11 mouse cellular contexts compared by ENCODE assay signal in the genomic region with DNA sequence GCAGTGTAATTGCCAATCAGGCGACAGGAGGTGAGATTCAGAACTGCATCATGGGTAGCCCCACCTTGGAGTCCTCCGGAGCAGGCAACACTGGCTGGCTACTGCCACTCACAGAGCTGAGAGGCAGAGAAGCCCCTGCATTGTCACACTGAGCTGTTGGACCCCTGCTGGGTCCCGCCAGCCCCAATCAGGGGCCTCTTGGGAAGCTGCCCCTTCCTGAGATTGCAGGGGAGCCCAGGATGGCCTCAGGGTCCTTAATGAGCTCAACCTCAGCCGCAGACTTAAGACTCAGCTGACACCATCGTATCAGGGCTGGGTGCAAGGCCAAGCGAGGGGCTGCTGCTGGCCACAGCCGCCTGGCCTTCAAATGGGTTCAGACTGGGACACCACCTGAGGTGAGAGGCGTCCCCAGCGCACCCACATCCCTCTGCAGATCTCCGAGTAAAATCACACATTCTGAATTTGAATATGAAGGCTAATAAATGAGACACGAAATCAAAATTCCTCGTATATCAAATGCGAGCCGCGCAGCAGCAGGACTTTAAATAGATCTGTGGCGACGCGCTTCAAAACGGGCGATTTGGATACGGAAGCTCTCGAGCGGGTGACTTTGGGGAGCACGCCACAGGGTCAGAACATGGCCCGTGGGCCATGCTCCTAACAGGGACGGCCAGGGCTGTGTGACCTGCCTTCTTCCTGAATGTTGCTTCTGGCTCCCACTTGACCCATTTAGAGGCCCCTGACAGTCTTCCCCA. TPM values are rescaled to one million over a fixed set of nuclear protein-coding genes. Genes with fewer than 3 reads are reported as not detected.
A peak's percentile ranks its signal among the peaks of the same experiment; 100 is the strongest.
DNase-seq lines count a peak whose midpoint lies in the region; ATAC-seq and TF ChIP-seq lines count a peak whose summit lies in the region.
"Had no signal": no experiment of that assay in that cellular context is flagged by ENCODE, and none has a peak within 500 bp of the region (broad histone marks: within the 10 kb centered on the region; RNA-seq: fewer than 3 reads in every experiment).

No protein-coding gene starts in this region.

- H3K36me3 ChIP-seq in heart, embryonic 15.5 days: no peaks in the 10 kb centered on the region
- no peaks in the 10 kb centered on the region for H3K36me3 ChIP-seq in embryonic facial prominence, embryonic 14.5 days (ENCODE audit: control insufficient read depth, insufficient read depth, low read length)
- H3K36me3 ChIP-seq in hindbrain, postnatal 0 days (ENCODE audit: insufficient read depth, low read length): no peaks in the 10 kb centered on the region
- no peaks in the 10 kb centered on the region for H3K36me3 ChIP-seq in neural tube, embryonic 12.5 days

- H3K4me3 ChIP-seq in heart, embryonic 15.5 days: 0 out of 2 replicates have a peak overlapping the region, but pooled peaks have one; percentile 18
- 0 out of 2 replicates have a peak overlapping the region, but pooled peaks have one; percentile 3 for H3K4me3 ChIP-seq in embryonic facial prominence, embryonic 14.5 days (ENCODE audit: low read depth, low read length)
- H3K4me3 ChIP-seq in hindbrain, postnatal 0 days (ENCODE audit: low read length): peak overlapping the region; percentile 16
- H3K4me3 ChIP-seq in neural tube, embryonic 12.5 days: no peak overlapping the region; the same call in 1 of the 2 replicates
- H3K4me3 ChIP-seq: erythroblast, embryonic 14.5 days had no signal

- H3K27me3 ChIP-seq in heart, embryonic 15.5 days: peaks cover 48% of the 10 kb centered on the region
- H3K27me3 ChIP-seq in embryonic facial prominence, embryonic 14.5 days (replicated peaks; ENCODE audit: control insufficient read depth, insufficient read depth, low read length): peaks cover 46% of the 10 kb centered on the region
- peaks cover 18% of the 10 kb centered on the region; the same call in 1 of the 2 replicates for H3K27me3 ChIP-seq in hindbrain, postnatal 0 days (ENCODE audit: insufficient read depth, low read length)
- peaks cover 32% of the 10 kb centered on the region for H3K27me3 ChIP-seq in neural tube, embryonic 12.5 days (replicated peaks)

- H3K27ac ChIP-seq in heart, embryonic 15.5 days: no peak overlapping the region
- H3K27ac ChIP-seq in embryonic facial prominence, embryonic 14.5 days (replicated peaks; ENCODE audit: low read depth, low read length): no peak overlapping the region
- H3K27ac ChIP-seq in hindbrain, postnatal 0 days: no peak overlapping the region
- no peak overlapping the region for H3K27ac ChIP-seq in neural tube, embryonic 12.5 days

- DNase-seq in heart, postnatal 14 days: no peak
- no peak for DNase-seq in embryonic facial prominence, embryonic 14.5 days (ENCODE audit: low spot score)
- peak; percentile 22 for DNase-seq in hindbrain, postnatal 0 days (ENCODE audit: low spot score)
- no peak for DNase-seq in adrenal gland, postnatal 36 days
- no peak for DNase-seq in layer of hippocampus, adult 9-11 months

- peak overlapping the region; percentile 45 for H3K4me2 ChIP-seq in heart, embryonic 15.5 days
- no peak overlapping the region; the same call in 1 of the 2 replicates for H3K4me2 ChIP-seq in embryonic facial prominence, embryonic 14.5 days (ENCODE audit: low read depth, low read length)
- H3K4me2 ChIP-seq in hindbrain, postnatal 0 days (ENCODE audit: low read depth, low read length): peak overlapping the region; percentile 42
- H3K4me2 ChIP-seq in neural tube, embryonic 12.5 days (replicated peaks): peak overlapping the region; percentile 47

- H3K4me1 ChIP-seq in heart, embryonic 15.5 days (replicated peaks): peaks cover 6% of the 10 kb centered on the region; the same call in 1 of the 2 replicates
- no peaks in the 10 kb centered on the region for H3K4me1 ChIP-seq in embryonic facial prominence, embryonic 14.5 days (ENCODE audit: control insufficient read depth, insufficient read depth, low read length)
- no peaks in the 10 kb centered on the region for H3K4me1 ChIP-seq in hindbrain, postnatal 0 days (ENCODE audit: insufficient read depth, low read length)
- peaks cover 9% of the 10 kb centered on the region for H3K4me1 ChIP-seq in neural tube, embryonic 12.5 days

- H3K9ac ChIP-seq in heart, embryonic 15.5 days: no peak overlapping the region
- H3K9ac ChIP-seq in embryonic facial prominence, embryonic 14.5 days (ENCODE audit: low read depth, low read length): no peak overlapping the region
- no peak overlapping the region; the same call in 1 of the 2 replicates for H3K9ac ChIP-seq in hindbrain, postnatal 0 days (replicated peaks; ENCODE audit: low read length)
- H3K9ac ChIP-seq in neural tube, embryonic 12.5 days: no peak overlapping the region

- 2% methylated on average over 26 of the region's 26 CpGs for WGBS in heart, embryonic 15.5 days
- WGBS in embryonic facial prominence, embryonic 14.5 days: under 1% methylated on average over 25 of the region's 26 CpGs
- 8% methylated on average over 26 of the region's 26 CpGs for WGBS in hindbrain, postnatal 0 days
- 3% methylated on average over 26 of the region's 26 CpGs for WGBS in neural tube, embryonic 12.5 days

- no peak for TF ChIP-seq CTCF in hindbrain, postnatal 0 days (IDR thresholded peaks at IDR 0.05; ENCODE audit: low read depth)

- H3K9me3 ChIP-seq in heart, embryonic 15.5 days (replicated peaks): no peaks in the 10 kb centered on the region
- H3K9me3 ChIP-seq in embryonic facial prominence, embryonic 14.5 days (ENCODE audit: control insufficient read depth, low read length): no peaks in the 10 kb centered on the region
- H3K9me3 ChIP-seq in hindbrain, postnatal 0 days (ENCODE audit: low read length): no peaks in the 10 kb centered on the region
- H3K9me3 ChIP-seq in neural tube, embryonic 12.5 days: no peaks in the 10 kb centered on the region

- intact Hi-C loops in heart, postnatal 14 days (cut with DNase I): no loop called here

- ATAC-seq in heart, embryonic 15.5 days (replicated peaks; ENCODE audit: insufficient number of reproducible peaks, insufficient read depth, low FRiP score, low read depth): no peak
- no peak for ATAC-seq in embryonic facial prominence, embryonic 14.5 days (ENCODE audit: low read depth)
- ATAC-seq in hindbrain, postnatal 0 days: peak; percentile 55; the same call in 1 of the 2 replicates
- ATAC-seq in neural tube, embryonic 12.5 days (ENCODE audit: low FRiP score, low read depth): peak; percentile 44; the same call in 1 of the 2 replicates
- no peak for ATAC-seq in erythroid progenitor cell, adult 5-6 weeks (replicated peaks; ENCODE audit: low FRiP score, poor library complexity, severe bottlenecking)

RNA-seq across cellular contexts. Expression of a gene that starts 51.0 kb away (rescaled TPM):
- not detected in 2 replicates for polyA plus RNA-seq in heart, embryonic 15.5 days (2015; fragmentation: Nextera tagmentation; extraction: Ambion mirVana)
- not detected for total RNA-seq in heart, postnatal 14 days (2021)
- polyA plus RNA-seq in embryonic facial prominence, embryonic 14.5 days (2014; fragmentation: Nextera tagmentation; extraction: Ambion mirVana): not detected in 2 replicates
- 23.1 and 25.1 TPM in 2 replicates for total RNA-seq in hindbrain, postnatal 0 days (2014; rRNA removed)
- polyA plus RNA-seq in hindbrain, postnatal 0 days (2015; fragmentation: Nextera tagmentation; extraction: Ambion mirVana): 2.5 and 2.7 TPM in 2 replicates
- polyA plus RNA-seq in neural tube, embryonic 12.5 days (2016; fragmentation: Nextera tagmentation; extraction: Ambion mirVana): 1.9 and 2.0 TPM in 2 replicates
- not detected for total RNA-seq in adrenal gland, postnatal 36 days (2021)
- not detected in 2 replicates for total RNA-seq in erythroid progenitor cell, adult 5-6 weeks (2015; ENCODE audit: low replicate concordance)
- not detected in 2 replicates for total RNA-seq in erythroid progenitor cell, adult 5-6 weeks (2017; ENCODE audit: low replicate concordance)
- total RNA-seq: hematopoietic stem cell, adult 5-6 weeks had no signal
- polyA plus RNA-seq: liver, embryonic 16.5 days had no signal

Comparison
In these comparisons a context has a peak if more than half of its experiments do, and no peak if none do; other contexts are left out.
1. ATAC-seq: peak in hindbrain, postnatal 0 days (single experiment) and neural tube, embryonic 12.5 days (single experiment); none in heart, embryonic 15.5 days (single experiment), embryonic facial prominence, embryonic 14.5 days (single experiment) and erythroid progenitor cell, adult 5-6 weeks (single experiment).
2. RNA of a gene that starts 51.0 kb away (total RNA-seq): 23.1 to 25.1 TPM in hindbrain, postnatal 0 days; not detected in adrenal gland, postnatal 36 days, not detected in heart, postnatal 14 days and not detected in erythroid progenitor cell, adult 5-6 weeks; every median in the first group is over 10 times any median in the second.